Mouse (Mus musculus) adrenal gland, postnatal 36 days (tissue): Measurements from ENCODE around the gene Dhcr24. TPM values are rescaled to one million over a fixed set of nuclear protein-coding genes. Genes with fewer than 3 reads are reported as not detected.

ENCODE experiments used
- DNase-seq, 2 experiments: peaks; one replicate each; pipeline ENCODE4 v3.0.0; 2021; ENCODE audit warnings: mixed read lengths in 1 of 2
- total RNA-seq, 2 experiments: library from RNA; stranded (reverse); gene quantifications; 2 replicates each; pipeline ENCODE4 v1.2.3; 2021

Dhcr24 gene
- total RNA-seq, 2 experiments from 2014 or later: 74.5 to 299 TPM

GRCm38 (mm10) chr4:106559343-106560212, 1.3 kb upstream of the Dhcr24 start:
- no peak for DNase-seq

DNA sequence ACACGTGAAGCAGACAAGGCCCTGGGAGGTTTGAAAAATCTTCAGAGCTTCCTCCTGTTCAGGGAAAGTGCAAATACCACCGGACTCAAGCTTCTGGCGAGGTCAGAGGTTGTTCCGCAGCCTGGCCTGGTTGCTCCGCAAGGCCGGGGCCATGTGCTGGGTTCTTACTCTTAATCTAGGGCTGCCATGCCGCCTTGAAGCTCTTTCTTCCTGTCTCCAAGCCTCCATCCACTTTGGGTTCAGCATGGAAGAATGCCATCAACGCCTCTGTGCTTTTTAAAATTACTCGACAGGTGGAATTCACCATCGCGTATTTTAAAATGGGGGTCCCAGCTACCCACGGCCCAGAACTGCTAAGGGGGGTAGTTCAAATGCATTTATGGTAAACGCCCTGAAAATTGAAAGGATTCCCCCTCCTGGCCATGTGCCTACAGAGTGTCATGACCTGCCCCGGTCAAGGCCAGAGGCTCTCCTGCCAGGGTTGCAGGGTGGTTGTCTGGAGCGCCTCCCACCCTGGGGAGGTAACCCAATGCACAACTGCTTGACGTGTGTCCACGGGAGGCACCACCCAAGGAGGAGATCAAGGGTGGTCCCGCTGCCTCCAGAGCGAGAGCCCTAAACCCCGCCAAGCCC, 509 bp upstream of the Dhcr24 start:
- DNase-seq: peak in 1 of 2 experiments; percentile 24

DNA sequence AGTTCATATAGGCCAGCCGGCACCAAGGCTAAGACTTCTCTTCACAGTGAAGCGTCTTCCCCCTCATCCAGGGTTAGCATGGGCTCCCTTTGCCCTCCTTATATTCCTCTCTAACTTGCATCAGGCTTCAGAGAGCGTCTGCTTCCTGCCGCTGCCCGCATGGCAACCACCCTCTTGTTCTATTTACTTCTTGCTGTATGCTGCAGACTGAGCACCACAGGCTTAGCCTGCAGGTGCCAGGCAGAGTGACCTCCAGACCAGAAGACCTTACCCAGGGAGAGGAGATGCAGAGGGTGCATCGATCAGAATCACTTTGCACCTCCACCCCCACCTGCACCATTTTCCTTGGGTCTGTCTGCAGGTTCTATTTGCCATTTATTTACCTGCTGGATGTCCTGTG, 1.2 kb downstream of the Dhcr24 start:
- no peak for DNase-seq

DNA sequence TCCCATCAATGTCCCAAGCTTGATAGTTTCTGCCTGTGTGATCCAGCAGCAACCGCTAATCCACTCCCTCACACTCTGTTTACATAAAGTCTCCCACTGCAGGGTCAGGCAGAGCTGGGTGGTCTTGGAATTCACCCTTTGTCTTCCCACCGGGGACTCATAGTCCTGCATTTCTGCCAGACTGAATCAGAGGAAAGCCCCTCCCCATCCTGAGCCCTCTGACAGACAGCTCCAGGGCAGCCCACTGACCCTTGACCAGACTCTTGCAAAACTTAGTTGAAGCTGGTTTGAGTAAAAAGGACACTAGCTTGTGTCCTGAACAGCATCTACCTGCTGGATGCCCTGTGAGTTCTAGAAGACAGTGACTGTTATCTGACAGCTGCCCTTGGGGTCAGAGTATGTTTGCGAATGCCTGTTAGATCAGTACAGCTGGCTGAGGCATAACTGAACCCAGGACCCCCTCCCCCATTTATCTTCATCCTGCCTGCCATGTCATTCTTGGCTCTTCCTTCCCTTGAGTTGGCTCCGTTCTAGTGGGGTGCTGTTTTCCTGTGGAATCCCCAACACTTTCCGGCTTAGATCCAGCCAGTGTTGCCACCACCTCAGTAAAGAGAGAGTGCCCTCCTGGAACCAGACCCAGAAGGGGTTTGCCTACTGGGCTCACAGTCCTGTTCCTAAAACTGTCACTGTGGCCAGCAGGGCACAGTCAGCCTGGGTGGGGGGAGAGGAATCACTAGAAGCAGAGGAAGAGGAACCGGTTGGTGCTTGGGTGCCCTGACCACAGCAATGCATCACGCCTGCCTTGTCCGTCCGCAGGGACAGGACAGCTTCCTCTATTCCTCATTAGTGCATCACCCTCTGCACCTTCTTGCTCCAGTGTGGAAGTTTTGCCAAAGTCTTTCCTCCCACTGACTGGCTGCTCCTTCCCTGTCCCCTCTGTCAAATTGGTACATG, 2.3 kb downstream of the Dhcr24 start:
- DNase-seq: no peak

GRCm38 (mm10) chr4:106564161-106564560, 3.3 kb downstream of the Dhcr24 start:
- no peak for DNase-seq

- DNase-seq: no peak
Measured at GRCm38 (mm10) chr4:106569680-106570079, 8.8 kb downstream of the Dhcr24 start.

- DNase-seq: no peak
Measured at GRCm38 (mm10) chr4:106571081-106571724, 10.4 kb downstream of the Dhcr24 start.

- DNase-seq: no peak
Measured at GRCm38 (mm10) chr4:106575022-106575421, 14.2 kb downstream of the Dhcr24 start.

- no peak for DNase-seq
Measured at GRCm38 (mm10) chr4:106577511-106577910, 16.7 kb downstream of the Dhcr24 start.

DNA sequence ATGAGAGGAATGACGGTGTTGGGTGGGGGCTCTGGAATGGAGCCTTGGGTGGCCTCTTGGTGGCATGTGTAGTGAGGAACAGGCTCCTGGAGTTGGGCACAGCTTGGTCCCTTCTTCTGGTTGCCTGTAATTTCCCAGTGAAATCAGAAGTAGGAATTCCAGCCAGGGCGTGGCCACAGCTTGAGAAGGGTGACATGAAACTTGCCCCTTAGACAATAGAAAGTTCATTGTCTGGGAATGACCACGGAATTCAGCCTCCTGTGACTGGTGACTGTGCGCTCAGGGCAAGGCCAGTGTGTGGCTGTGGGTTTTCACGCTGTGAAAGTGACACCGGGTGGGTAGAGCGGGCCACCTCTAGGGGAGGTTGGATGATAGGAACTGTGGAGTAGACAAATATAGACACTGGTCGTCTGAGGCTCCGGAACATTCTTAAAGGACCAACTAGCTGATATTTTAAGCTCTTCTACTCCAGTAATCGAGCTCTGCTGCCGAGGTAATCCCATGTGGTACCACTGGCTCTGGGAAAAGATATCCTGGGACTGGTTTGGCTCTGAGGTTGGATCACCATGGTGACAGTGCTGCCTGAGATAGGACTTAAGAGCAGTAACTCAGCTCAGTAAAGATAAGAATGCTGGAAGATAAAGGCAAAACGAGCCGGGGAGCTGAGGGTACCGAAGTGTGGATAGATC, 20.5 kb downstream of the Dhcr24 start:
- DNase-seq: no peak

- DNase-seq: no peak
Measured at GRCm38 (mm10) chr4:106581865-106582204, 21.0 kb downstream of the Dhcr24 start.

GRCm38 (mm10) chr4:106582428-106583153, 21.8 kb downstream of the Dhcr24 start:
- DNase-seq: no peak

- no peak for DNase-seq
Measured at GRCm38 (mm10) chr4:106584665-106585064, 23.8 kb downstream of the Dhcr24 start.

DNA sequence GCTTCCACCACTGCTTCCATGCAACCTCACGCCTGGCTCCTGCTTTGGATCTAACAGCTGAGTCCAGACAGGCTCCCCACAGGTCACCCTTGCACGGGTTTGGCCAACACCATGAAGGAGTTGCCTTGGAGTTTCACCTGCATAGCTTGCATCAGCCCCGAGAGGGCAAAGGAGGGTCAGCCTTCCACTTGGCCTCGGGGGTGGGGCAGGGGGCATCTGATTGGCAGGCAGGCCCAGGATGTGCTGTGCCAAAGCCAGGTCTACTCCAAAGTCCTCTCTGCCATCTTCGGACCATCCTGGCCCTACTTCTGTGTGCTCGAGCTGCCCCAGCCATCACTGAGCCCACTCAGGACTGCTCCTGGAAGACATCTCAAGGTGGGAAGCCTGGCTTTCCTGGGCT, 26.2 kb downstream of the Dhcr24 start:
- DNase-seq: no peak

- DNase-seq: no peak
Measured at GRCm38 (mm10) chr4:106590142-106590541, 29.3 kb downstream of the Dhcr24 start.

GRCm38 (mm10) chr4:106590871-106591270, 30.0 kb downstream of the Dhcr24 start:
- DNase-seq: no peak

GRCm38 (mm10) chr4:106593636-106594035, 32.8 kb downstream of the Dhcr24 start:
- DNase-seq: no peak

GRCm38 (mm10) chr4:106596200-106596599, 35.4 kb downstream of the Dhcr24 start:
- no peak for DNase-seq

- no peak for DNase-seq
Measured at GRCm38 (mm10) chr4:106597055-106597454, 36.2 kb downstream of the Dhcr24 start.

- no peak for DNase-seq
Measured at GRCm38 (mm10) chr4:106597741-106598140, 36.9 kb downstream of the Dhcr24 start.

- no peak for DNase-seq
Measured at GRCm38 (mm10) chr4:106599415-106599814, 38.6 kb downstream of the Dhcr24 start.
